Mouse (Mus musculus): ENCODE measurements around the gene Mtmr3. TPM values are rescaled to one million over a fixed set of nuclear protein-coding genes. Genes with fewer than 3 reads are reported as not detected.

Gene Mtmr3
- polyA plus RNA-seq, 1 experiment from 2014 or later: 32.8 TPM

- H3K9me3 ChIP-seq (ENCODE audit: control insufficient read depth, low read length): no peaks in the 10 kb centered on the region
- no peaks in the 10 kb centered on the region for H3K36me3 ChIP-seq (ENCODE audit: control insufficient read depth, insufficient read depth, low read length)
- no peak overlapping the region for H3K9ac ChIP-seq (replicated peaks; ENCODE audit: low read depth, low read length)
- no peak overlapping the region for H3K27ac ChIP-seq (ENCODE audit: low read depth, low read length)
- no peak for ATAC-seq (ENCODE audit: low read depth)
- H3K4me3 ChIP-seq (ENCODE audit: low read depth, low read length): no peak overlapping the region
- no peaks in the 10 kb centered on the region for H3K27me3 ChIP-seq (ENCODE audit: control insufficient read depth, insufficient read depth, low read length)
- peaks cover 22% of the 10 kb centered on the region for H3K4me1 ChIP-seq (ENCODE audit: control insufficient read depth, insufficient read depth, low read length)
- H3K4me2 ChIP-seq (ENCODE audit: low read depth, low read length): no peak overlapping the region
Observed at GRCm38 (mm10) chr11:4471251-4471650, 123.4 kb downstream of the Mtmr3 start.

GRCm38 (mm10) chr11:4469091-4469490, 125.6 kb downstream of the Mtmr3 start:
- no peak for ATAC-seq (ENCODE audit: low read depth)
- H3K36me3 ChIP-seq (ENCODE audit: control insufficient read depth, insufficient read depth, low read length): no peaks in the 10 kb centered on the region
- no peak overlapping the region for H3K9ac ChIP-seq (replicated peaks; ENCODE audit: low read depth, low read length)
- H3K27ac ChIP-seq (ENCODE audit: low read depth, low read length): no peak overlapping the region
- no peak overlapping the region for H3K4me3 ChIP-seq (ENCODE audit: low read depth, low read length)
- WGBS: 67% methylated on average over 5 of the region's 5 CpGs
- no peaks in the 10 kb centered on the region for H3K9me3 ChIP-seq (ENCODE audit: control insufficient read depth, low read length)
- no peak overlapping the region for H3K4me2 ChIP-seq (ENCODE audit: low read depth, low read length)
- H3K27me3 ChIP-seq (ENCODE audit: control insufficient read depth, insufficient read depth, low read length): no peaks in the 10 kb centered on the region
- peaks cover 22% of the 10 kb centered on the region for H3K4me1 ChIP-seq (ENCODE audit: control insufficient read depth, insufficient read depth, low read length)

GRCm38 (mm10) chr11:4467436-4467835, 127.2 kb downstream of the Mtmr3 start:
- Histone ChIP-seq H3K27ac (ENCODE audit: low read depth, low read length) (no peak overlapping the region), H3K27me3 (ENCODE audit: control insufficient read depth, insufficient read depth, low read length) (no peaks in the 10 kb centered on the region), H3K9ac (replicated peaks; ENCODE audit: low read depth, low read length) (no peak overlapping the region), H3K4me3 (ENCODE audit: low read depth, low read length) (no peak overlapping the region), H3K36me3 (ENCODE audit: control insufficient read depth, insufficient read depth, low read length) (no peaks in the 10 kb centered on the region), H3K9me3 (ENCODE audit: control insufficient read depth, low read length) (no peaks in the 10 kb centered on the region), H3K4me2 (ENCODE audit: low read depth, low read length) (no peak overlapping the region), H3K4me1 (ENCODE audit: control insufficient read depth, insufficient read depth, low read length) (peaks cover 11% of the 10 kb centered on the region)
- no peak for ATAC-seq (ENCODE audit: low read depth)
- WGBS: 97% methylated on average over 1 of the region's 1 CpGs

- no peaks in the 10 kb centered on the region for H3K27me3 ChIP-seq (ENCODE audit: control insufficient read depth, insufficient read depth, low read length)
- no peak overlapping the region for H3K4me2 ChIP-seq (ENCODE audit: low read depth, low read length)
- H3K27ac ChIP-seq (ENCODE audit: low read depth, low read length): no peak overlapping the region
- H3K9me3 ChIP-seq (ENCODE audit: control insufficient read depth, low read length): no peaks in the 10 kb centered on the region
- no peak overlapping the region for H3K9ac ChIP-seq (replicated peaks; ENCODE audit: low read depth, low read length)
- 75% methylated on average over 4 of the region's 4 CpGs for WGBS
- no peak overlapping the region for H3K4me3 ChIP-seq (ENCODE audit: low read depth, low read length)
- no peaks in the 10 kb centered on the region for H3K4me1 ChIP-seq (ENCODE audit: control insufficient read depth, insufficient read depth, low read length)
- ATAC-seq (ENCODE audit: low read depth): no peak
- no peaks in the 10 kb centered on the region for H3K36me3 ChIP-seq (ENCODE audit: control insufficient read depth, insufficient read depth, low read length)
Observed at GRCm38 (mm10) chr11:4466191-4466590, 128.5 kb downstream of the Mtmr3 start.

DNA sequence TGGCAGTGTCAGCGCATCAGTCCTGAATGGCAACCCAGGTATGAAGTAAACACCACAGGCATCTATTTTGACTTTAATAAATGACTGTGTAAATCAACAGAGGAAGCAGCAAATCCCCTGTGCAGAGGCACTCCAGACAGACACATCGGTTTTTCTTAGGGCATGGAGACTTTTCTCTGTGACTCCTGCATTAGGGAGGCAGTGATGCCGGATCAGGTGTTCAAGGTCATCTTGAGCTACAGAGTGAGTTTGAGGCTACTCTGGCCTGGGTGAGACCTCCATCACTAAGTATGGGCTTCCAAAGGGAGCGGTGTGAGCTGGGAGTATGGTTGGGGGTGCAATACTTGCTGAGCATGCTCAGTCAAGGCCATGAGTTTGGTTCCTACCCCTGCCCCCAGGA, 130.0 kb downstream of the Mtmr3 start:
- Histone ChIP-seq H3K4me3 (ENCODE audit: low read depth, low read length) (no peak overlapping the region), H3K36me3 (ENCODE audit: control insufficient read depth, insufficient read depth, low read length) (no peaks in the 10 kb centered on the region), H3K9me3 (ENCODE audit: control insufficient read depth, low read length) (no peaks in the 10 kb centered on the region), H3K4me2 (ENCODE audit: low read depth, low read length) (no peak overlapping the region), H3K27me3 (ENCODE audit: control insufficient read depth, insufficient read depth, low read length) (no peaks in the 10 kb centered on the region), H3K4me1 (ENCODE audit: control insufficient read depth, insufficient read depth, low read length) (no peaks in the 10 kb centered on the region), H3K9ac (replicated peaks; ENCODE audit: low read depth, low read length) (no peak overlapping the region), H3K27ac (ENCODE audit: low read depth, low read length) (no peak overlapping the region)
- WGBS: 95% methylated on average over 4 of the region's 4 CpGs
- no peak for ATAC-seq (ENCODE audit: low read depth)

DNA sequence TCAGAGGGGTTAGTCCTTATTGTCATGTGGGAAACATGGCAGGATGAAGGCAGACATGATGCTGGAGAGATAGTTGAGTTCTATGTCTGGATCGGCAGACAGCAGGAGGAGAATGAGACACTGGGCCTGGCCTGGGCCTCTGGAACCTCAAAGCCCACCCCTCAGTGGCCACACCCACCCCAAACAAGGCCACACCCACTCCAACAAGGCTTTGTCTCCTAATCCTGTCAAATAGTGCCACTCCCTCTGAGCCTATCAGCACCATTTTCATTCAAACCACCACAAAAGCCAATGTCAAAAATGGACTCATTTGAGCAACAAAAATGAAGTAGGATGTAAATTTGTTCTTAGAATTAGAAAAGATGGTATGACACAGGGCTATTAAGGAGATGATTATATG, 130.5 kb downstream of the Mtmr3 start:
- Histone ChIP-seq H3K27ac (ENCODE audit: low read depth, low read length) (no peak overlapping the region), H3K4me2 (ENCODE audit: low read depth, low read length) (no peak overlapping the region), H3K9me3 (ENCODE audit: control insufficient read depth, low read length) (no peaks in the 10 kb centered on the region), H3K4me1 (ENCODE audit: control insufficient read depth, insufficient read depth, low read length) (no peaks in the 10 kb centered on the region), H3K9ac (replicated peaks; ENCODE audit: low read depth, low read length) (no peak overlapping the region), H3K4me3 (ENCODE audit: low read depth, low read length) (no peak overlapping the region), H3K27me3 (ENCODE audit: control insufficient read depth, insufficient read depth, low read length) (no peaks in the 10 kb centered on the region), H3K36me3 (ENCODE audit: control insufficient read depth, insufficient read depth, low read length) (no peaks in the 10 kb centered on the region)
- no peak for ATAC-seq (ENCODE audit: low read depth)
- 95% methylated on average over 1 of the region's 1 CpGs for WGBS

- H3K36me3 ChIP-seq (ENCODE audit: control insufficient read depth, insufficient read depth, low read length): no peaks in the 10 kb centered on the region
- ATAC-seq (ENCODE audit: low read depth): no peak
- WGBS: 45% methylated on average over 2 of the region's 2 CpGs
- no peak overlapping the region for H3K27ac ChIP-seq (ENCODE audit: low read depth, low read length)
- H3K9me3 ChIP-seq (ENCODE audit: control insufficient read depth, low read length): no peaks in the 10 kb centered on the region
- no peaks in the 10 kb centered on the region for H3K27me3 ChIP-seq (ENCODE audit: control insufficient read depth, insufficient read depth, low read length)
- H3K4me1 ChIP-seq (ENCODE audit: control insufficient read depth, insufficient read depth, low read length): no peaks in the 10 kb centered on the region
- no peak overlapping the region for H3K4me2 ChIP-seq (ENCODE audit: low read depth, low read length)
- no peak overlapping the region for H3K9ac ChIP-seq (replicated peaks; ENCODE audit: low read depth, low read length)
- no peak overlapping the region for H3K4me3 ChIP-seq (ENCODE audit: low read depth, low read length)
Observed at GRCm38 (mm10) chr11:4462868-4463267, 131.8 kb downstream of the Mtmr3 start.

GRCm38 (mm10) chr11:4461154-4461553, 133.5 kb downstream of the Mtmr3 start:
- no peak overlapping the region for H3K9ac ChIP-seq (replicated peaks; ENCODE audit: low read depth, low read length)
- no peaks in the 10 kb centered on the region for H3K4me1 ChIP-seq (ENCODE audit: control insufficient read depth, insufficient read depth, low read length)
- no peak overlapping the region for H3K27ac ChIP-seq (ENCODE audit: low read depth, low read length)
- H3K36me3 ChIP-seq (ENCODE audit: control insufficient read depth, insufficient read depth, low read length): no peaks in the 10 kb centered on the region
- no peaks in the 10 kb centered on the region for H3K27me3 ChIP-seq (ENCODE audit: control insufficient read depth, insufficient read depth, low read length)
- ATAC-seq (ENCODE audit: low read depth): no peak
- H3K4me3 ChIP-seq (ENCODE audit: low read depth, low read length): no peak overlapping the region
- no peaks in the 10 kb centered on the region for H3K9me3 ChIP-seq (ENCODE audit: control insufficient read depth, low read length)
- 52% methylated on average over 12 of the region's 12 CpGs for WGBS
- no peak overlapping the region for H3K4me2 ChIP-seq (ENCODE audit: low read depth, low read length)

- no peaks in the 10 kb centered on the region for H3K36me3 ChIP-seq (ENCODE audit: control insufficient read depth, insufficient read depth, low read length)
- ATAC-seq (ENCODE audit: low read depth): no peak
- no peak overlapping the region for H3K4me3 ChIP-seq (ENCODE audit: low read depth, low read length)
- H3K4me1 ChIP-seq (ENCODE audit: control insufficient read depth, insufficient read depth, low read length): no peaks in the 10 kb centered on the region
- H3K9ac ChIP-seq (replicated peaks; ENCODE audit: low read depth, low read length): no peak overlapping the region
- H3K27me3 ChIP-seq (ENCODE audit: control insufficient read depth, insufficient read depth, low read length): no peaks in the 10 kb centered on the region
- no peak overlapping the region for H3K27ac ChIP-seq (ENCODE audit: low read depth, low read length)
- no peak overlapping the region for H3K4me2 ChIP-seq (ENCODE audit: low read depth, low read length)
- 62% methylated on average over 5 of the region's 5 CpGs for WGBS
- H3K9me3 ChIP-seq (ENCODE audit: control insufficient read depth, low read length): no peaks in the 10 kb centered on the region
Observed at GRCm38 (mm10) chr11:4460615-4461014, 134.0 kb downstream of the Mtmr3 start.
